Mouse (Mus musculus) small intestine, adult 2 months (tissue): ENCODE measurements around the gene Hoxc10. TPM values are rescaled to one million over a fixed set of nuclear protein-coding genes. Genes with fewer than 3 reads are reported as not detected.

Experiments used
- H3K27ac ChIP-seq: fragments of 200-500 bp; 2 replicates; pipeline ENCODE4 v1.5.1; 2012; ENCODE audit warnings: low read depth, low read length, control low read depth, inconsistent platforms; ENCODE audit not compliant: insufficient read depth
- H3K27me3 ChIP-seq: fragments of 200-500 bp; 2 replicates; pipeline ENCODE4 v1.6.1; 2012; ENCODE audit warnings: mild to moderate bottlenecking, moderate library complexity, low read length, inconsistent platforms; ENCODE audit not compliant: control insufficient read depth, insufficient read depth
- H3K36me3 ChIP-seq: fragments of 200-500 bp; 2 replicates; pipeline ENCODE4 v1.6.1; 2012; ENCODE audit warnings: mild to moderate bottlenecking, low read length, control low read depth, inconsistent platforms; ENCODE audit not compliant: control insufficient read depth, insufficient read depth
- H3K4me1 ChIP-seq: fragments of 200-500 bp; 2 replicates; pipeline ENCODE4 v1.6.1; 2012; ENCODE audit warnings: low read length, inconsistent platforms, mixed read lengths; ENCODE audit not compliant: control insufficient read depth, insufficient read depth, insufficient read length
- H3K4me3 ChIP-seq: fragments of 200-500 bp; 2 replicates; pipeline ENCODE4 v1.5.1; 2012; ENCODE audit warnings: low read depth, mild to moderate bottlenecking, control low read depth, inconsistent platforms, low read length, moderate library complexity
- CTCF ChIP-seq: fragments of 200-500 bp; IDR thresholded peaks from 2 replicates; pipeline ENCODE4 v1.5.1; 2012; ENCODE audit warnings: low read depth, mild to moderate bottlenecking, control low read depth, inconsistent platforms, low read length, moderate library complexity, mixed read lengths; ENCODE audit not compliant: insufficient replicate concordance, insufficient read length; ENCODE audit errors: extremely low read depth
- POLR2A ChIP-seq: fragments of 200-500 bp; IDR thresholded peaks from 2 replicates; pipeline ENCODE4 v1.6.1; 2012; ENCODE audit warnings: low read depth, mild to moderate bottlenecking, control low read depth, inconsistent platforms, low read length, moderate library complexity
- WGBS: fragments of 180-500 bp; shearing (Covaris S2); methylation state at CpG from one replicate; pipeline ENCODE4 v1.1.7; 2018; 5-methylcytosine and 5-hydroxymethylcytosine counted together
- polyA plus RNA-seq: library from polyadenylated mRNA; depleted of rRNA; stranded (reverse); fragments of >200 nt; gene quantifications from 2 replicates; pipeline ENCODE4 v1.2.3, GENCODE M21; 2012

The Hoxc10 gene
- polyA plus RNA-seq, 1 experiment, result not detected

- 27% methylated on average over 2 of the region's 2 CpGs for WGBS
Observed at GRCm38 (mm10) chr15:102948842-102949241, 17.8 kb upstream of the Hoxc10 start.

GRCm38 (mm10) chr15:102949696-102950095, 16.9 kb upstream of the Hoxc10 start:
- H3K4me3 ChIP-seq, result no peak overlapping the region
- peaks cover 88% of the 10 kb centered on the region for H3K27me3 ChIP-seq
- no peaks in the 10 kb centered on the region for H3K36me3 ChIP-seq
- no peak overlapping the region for H3K27ac ChIP-seq
- no peaks in the 10 kb centered on the region; the same call in 1 of the 2 replicates for H3K4me1 ChIP-seq
- 4% methylated on average over 20 of the region's 20 CpGs for WGBS
- TF ChIP-seq POLR2A, result no peak
- TF ChIP-seq CTCF, result no peak

More at GRCm38 (mm10) chr15:102948842-102949241, 17.8 kb upstream of the Hoxc10 start:
- TF ChIP-seq POLR2A, result no peak
- no peak for TF ChIP-seq CTCF
- Histone ChIP-seq H3K4me1 (no peaks in the 10 kb centered on the region), H3K36me3 (no peaks in the 10 kb centered on the region), H3K27me3 (peaks cover 80% of the 10 kb centered on the region), H3K4me3 (no peak overlapping the region), H3K27ac (no peak overlapping the region)

- H3K27ac ChIP-seq, result no peak overlapping the region
- peaks cover 90% of the 10 kb centered on the region for H3K27me3 ChIP-seq
- WGBS, result 19% methylated on average over 2 of the region's 2 CpGs
- H3K36me3 ChIP-seq, result no peaks in the 10 kb centered on the region
- TF ChIP-seq CTCF (no peak), POLR2A (no peak)
- no peaks in the 10 kb centered on the region; the same call in 1 of the 2 replicates for H3K4me1 ChIP-seq
- H3K4me3 ChIP-seq, result no peak overlapping the region
Observed at GRCm38 (mm10) chr15:102950877-102951276, 15.7 kb upstream of the Hoxc10 start.

GRCm38 (mm10) chr15:102953561-102953960, 13.0 kb upstream of the Hoxc10 start:
- H3K27me3 ChIP-seq, result peaks cover 93% of the 10 kb centered on the region
- H3K36me3 ChIP-seq, result no peaks in the 10 kb centered on the region
- H3K4me1 ChIP-seq, result no peaks in the 10 kb centered on the region; the same call in 1 of the 2 replicates
- TF ChIP-seq POLR2A (no peak), CTCF (no peak)
- WGBS, result 11% methylated on average over 6 of the region's 6 CpGs
- no peak overlapping the region for H3K27ac ChIP-seq
- no peak overlapping the region for H3K4me3 ChIP-seq

GRCm38 (mm10) chr15:102954192-102955006, 12.2 kb upstream of the Hoxc10 start, which contains the start of gene Hoxc11:
Gene Hoxc11, plus strand, starts transcription at chr15:102954427.
- Histone ChIP-seq H3K4me1 (no peaks in the 10 kb centered on the region; the same call in 1 of the 2 replicates), H3K27ac (no peak within 1 kb of the TSS), H3K4me3 (no peak within 1 kb of the TSS), H3K27me3 (peaks cover 84% of the 10 kb centered on the region), H3K36me3 (no peaks in the 10 kb centered on the region)
- WGBS, result 4% methylated on average over 57 of the region's 57 CpGs
- TF ChIP-seq POLR2A, result no peak
- no peak for TF ChIP-seq CTCF

GRCm38 (mm10) chr15:102955007-102955382, 11.6 kb upstream of the Hoxc10 start:
- Histone ChIP-seq H3K4me1 (no peaks in the 10 kb centered on the region; the same call in 1 of the 2 replicates), H3K27me3 (peaks cover 84% of the 10 kb centered on the region), H3K27ac (no peak overlapping the region), H3K4me3 (no peak overlapping the region), H3K36me3 (no peaks in the 10 kb centered on the region)
- TF ChIP-seq POLR2A (no peak), CTCF (no peak)
- 2% methylated on average over 28 of the region's 28 CpGs for WGBS

GRCm38 (mm10) chr15:102955833-102956640, 10.6 kb upstream of the Hoxc10 start:
- Histone ChIP-seq H3K27me3 (peaks cover 84% of the 10 kb centered on the region), H3K4me1 (no peaks in the 10 kb centered on the region; the same call in 1 of the 2 replicates), H3K4me3 (no peak overlapping the region), H3K27ac (no peak overlapping the region), H3K36me3 (no peaks in the 10 kb centered on the region)
- WGBS, result 3% methylated on average over 40 of the region's 40 CpGs
- no peak for TF ChIP-seq CTCF
- no peak for TF ChIP-seq POLR2A
